Mouse (Mus musculus): Measurements from ENCODE around the gene Ttc30a1. TPM values are rescaled to one million over a fixed set of nuclear protein-coding genes. Genes with fewer than 3 reads are reported as not detected.
"Not testable (repeated sequence)": the region's sequence is repeated elsewhere in the genome, so short reads cannot be mapped to it uniquely, and the experiment has no call there.

Gene Ttc30a1
- total RNA-seq, 2 experiments from 2014 or later = 2.8 to 3.5 TPM

GRCm38 (mm10) chr2:75936685-75937084 lies 45.1 kb downstream of the Ttc30a1 start:
- not testable (repeated sequence) for DNase-seq (ENCODE audit: low spot score in 2 of 2)

GRCm38 (mm10) chr2:75933541-75933940 lies 48.2 kb downstream of the Ttc30a1 start:
- DNase-seq (ENCODE audit: low spot score in 2 of 2) = no peak

DNA sequence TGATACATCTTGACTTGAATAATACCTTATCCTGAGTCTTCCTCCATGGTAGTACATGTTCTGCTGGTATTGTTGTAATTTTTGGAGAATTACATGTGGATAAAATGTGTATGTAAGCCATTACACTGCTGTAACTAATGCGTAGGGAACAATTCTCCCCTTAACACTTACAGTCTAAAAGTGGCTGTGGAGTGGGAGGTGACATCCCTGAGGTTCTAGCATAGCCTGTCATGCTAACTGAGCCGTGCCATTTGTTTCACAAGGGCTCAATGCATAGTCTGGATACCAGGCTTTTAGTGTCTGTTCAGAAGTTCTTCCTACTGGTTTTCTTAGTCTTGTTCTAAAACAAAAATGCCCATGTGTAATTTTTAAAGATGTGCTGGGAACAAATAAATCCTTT lies 50.8 kb downstream of the Ttc30a1 start:
- DNase-seq (ENCODE audit: low spot score in 2 of 2) = no peak

GRCm38 (mm10) chr2:75929786-75930444 lies 51.9 kb downstream of the Ttc30a1 start:
- DNase-seq (ENCODE audit: low spot score in 2 of 2) = no peak

GRCm38 (mm10) chr2:75929141-75929540 lies 52.6 kb downstream of the Ttc30a1 start:
- no peak for DNase-seq (ENCODE audit: low spot score in 2 of 2)

Other genes starting within 250 kb of the Ttc30a1 start
- 10 to 100 TPM; 33.5 to 36.3 TPM for gene Agps, start 149.8 kb downstream of the Ttc30a1 start, total RNA-seq (2021)
- 10 to 100 TPM; 13.3 to 14.6 TPM for gene Ttc30b, start 43.4 kb downstream of the Ttc30a1 start, total RNA-seq (2021)
- under 1 TPM in 1 of 2 experiments, not detected in 1; 0.35 TPM for gene Ttc30a2, start 3.8 kb downstream of the Ttc30a1 start, total RNA-seq (2021)

Measured in layer of hippocampus, adult 18-20 months (tissue).